Mouse (Mus musculus) kidney, postnatal 36 days (tissue): ENCODE results near the gene Sox30.
"Not testable (repeated sequence)": the region's sequence is repeated elsewhere in the genome, so short reads cannot be mapped to it uniquely, and the experiment has no call there.

Source experiments
- DNase-seq, 2 experiments: peaks; one replicate each; pipeline ENCODE4 v3.0.0; 2021 to 2022; ENCODE audit warnings: mixed read lengths in 2 of 2

Sox30 gene

DNA sequence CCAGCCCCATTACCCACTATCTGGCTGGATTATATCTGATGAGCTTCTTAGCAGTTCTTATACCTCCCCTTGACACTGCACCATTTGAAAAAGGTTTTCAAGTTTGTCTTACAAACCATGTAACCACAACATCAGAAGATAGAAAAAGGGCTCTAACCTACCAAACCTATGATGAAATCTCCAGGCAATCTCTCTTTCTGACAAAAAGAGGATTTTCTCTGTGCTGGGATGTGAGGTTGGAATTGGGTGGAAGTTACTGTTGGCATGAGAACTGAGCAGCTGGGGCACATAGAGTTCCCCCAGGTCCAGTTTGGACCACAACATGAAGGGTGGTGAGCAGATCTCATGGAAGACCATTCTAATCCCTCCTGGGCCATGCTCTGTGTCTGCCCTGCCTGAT is 41.7 kb downstream of the Sox30 start:
- no peak for DNase-seq

GRCm38 (mm10) chr11:46022983-46023382 is 42.9 kb downstream of the Sox30 start:
- no peak for DNase-seq

GRCm38 (mm10) chr11:46025962-46026392 is 45.9 kb downstream of the Sox30 start:
- DNase-seq: no peak

GRCm38 (mm10) chr11:46027952-46028814 is 48.1 kb downstream of the Sox30 start:
- no peak for DNase-seq

DNA sequence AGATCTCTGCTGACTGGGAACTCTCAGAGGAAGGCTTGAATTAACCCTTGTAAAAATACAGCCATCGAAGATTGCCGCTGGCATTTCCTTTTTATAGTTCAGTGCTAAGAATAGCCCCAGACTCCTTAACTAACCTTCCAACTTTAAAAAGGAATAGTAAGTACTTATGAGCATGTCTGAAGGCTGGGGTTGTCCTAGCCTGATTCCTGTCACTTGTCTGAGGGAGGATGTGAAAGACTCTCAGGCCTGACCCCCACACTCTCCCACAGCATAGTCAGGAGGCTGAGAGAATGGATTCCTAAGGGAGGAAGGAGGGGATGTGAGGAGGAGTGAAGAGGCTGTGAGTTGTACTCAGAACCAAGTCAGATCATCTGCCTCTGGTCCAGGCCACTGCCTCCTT is 49.4 kb downstream of the Sox30 start:
- no peak for DNase-seq

- DNase-seq: no peak
Observed at GRCm38 (mm10) chr11:46030026-46030425, 49.9 kb downstream of the Sox30 start.

GRCm38 (mm10) chr11:46031470-46031869 is 51.4 kb downstream of the Sox30 start:
- DNase-seq: no peak

DNA sequence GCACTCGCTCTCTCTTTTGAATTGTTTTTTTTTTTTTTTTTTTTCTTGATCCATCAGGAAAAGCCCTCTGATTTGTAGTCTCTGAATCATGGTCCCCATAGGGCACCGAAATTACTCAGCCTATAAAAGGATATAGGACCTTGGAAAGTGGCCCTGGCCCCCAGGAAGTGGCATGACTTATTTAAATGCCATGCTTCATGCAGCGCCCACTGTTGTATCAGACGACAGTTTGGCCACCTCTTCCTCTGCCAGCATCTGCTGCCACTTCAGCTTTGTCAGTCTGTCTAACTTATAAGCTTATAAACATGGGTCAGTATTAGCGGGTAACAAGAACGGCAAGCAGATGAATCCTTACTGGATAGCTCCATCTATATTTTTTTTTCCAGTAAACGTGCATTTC is 52.8 kb downstream of the Sox30 start:
- DNase-seq: no peak

- no peak for DNase-seq
Observed at GRCm38 (mm10) chr11:46036374-46036773, 56.3 kb downstream of the Sox30 start.

DNA sequence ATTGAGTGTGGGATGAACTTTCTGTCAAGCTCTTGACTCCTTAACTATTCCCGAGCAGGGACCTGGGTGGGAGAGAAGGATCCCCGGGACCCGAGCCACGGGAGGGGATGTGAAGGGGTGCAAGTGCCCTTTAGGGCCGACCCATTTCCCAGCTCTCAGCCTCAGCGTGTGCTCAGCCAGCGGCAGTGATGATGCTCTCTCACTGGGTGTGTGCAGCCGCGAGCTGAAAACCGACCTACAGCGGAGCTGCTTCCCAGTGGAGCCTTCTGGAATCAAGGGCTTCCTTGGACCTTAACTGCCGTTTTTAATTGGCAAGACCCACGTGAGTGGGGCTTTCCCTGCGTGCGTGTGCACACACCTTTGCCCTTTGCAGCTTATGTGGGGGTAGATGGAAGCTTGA is 58.8 kb downstream of the Sox30 start:
- no peak for DNase-seq

DNA sequence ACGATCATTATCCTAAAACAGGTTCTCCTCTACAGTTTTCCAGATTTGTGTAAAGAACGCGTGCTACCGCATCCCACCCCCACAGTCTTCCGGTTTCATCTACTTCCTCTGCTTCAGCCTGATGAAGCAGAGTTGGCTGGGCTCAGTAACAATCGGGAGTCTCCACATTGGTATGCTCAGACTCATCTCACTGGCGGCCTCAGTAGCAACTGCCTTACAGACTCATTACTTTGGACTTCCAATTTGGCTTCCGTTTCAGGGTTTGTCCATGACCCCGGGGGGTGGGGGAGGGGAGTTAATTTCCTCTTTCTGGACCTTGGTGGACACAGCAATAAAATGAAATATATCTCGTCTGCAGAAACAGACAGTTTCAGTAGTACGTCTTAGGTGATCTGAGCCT is 59.2 kb downstream of the Sox30 start:
- DNase-seq: peak; percentile 44 to 78

DNA sequence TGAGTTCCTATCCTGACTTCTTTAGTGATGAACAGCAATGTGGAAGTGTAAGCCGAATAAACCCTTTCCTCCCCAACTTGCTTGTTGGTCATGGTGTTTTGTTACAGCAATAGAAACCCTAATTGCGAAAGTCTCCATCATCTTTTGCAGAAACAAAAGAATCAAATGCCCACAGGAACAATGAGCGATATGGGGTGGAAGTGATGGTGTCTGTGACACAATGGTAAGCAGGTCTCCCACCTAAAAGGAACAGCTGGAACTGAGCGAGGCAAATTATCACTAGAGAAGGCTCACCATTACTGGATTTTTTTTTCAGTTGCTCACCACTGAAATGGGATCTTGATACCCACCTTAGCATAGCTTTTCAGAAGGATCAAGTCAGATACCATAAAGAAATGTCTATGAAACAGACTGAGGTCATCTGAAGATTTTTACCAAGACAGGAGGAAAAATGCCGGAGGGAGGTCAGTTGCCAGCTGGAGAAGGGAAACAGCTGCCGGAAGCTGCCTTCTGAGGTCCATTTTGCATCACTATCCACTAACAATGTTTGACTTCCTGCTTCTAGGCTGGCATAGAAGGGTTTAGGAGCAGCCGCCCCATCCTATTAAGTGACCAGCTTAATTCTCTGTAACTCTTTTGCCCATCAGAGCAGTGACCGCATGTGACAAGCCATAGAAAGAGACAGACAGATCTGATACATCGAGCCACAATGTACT is 60.9 kb downstream of the Sox30 start:
- DNase-seq: peak in 1 of 2 experiments; percentile 24

- no peak for DNase-seq
Observed at GRCm38 (mm10) chr11:46041607-46042267, 61.6 kb downstream of the Sox30 start.

- DNase-seq: no peak
Observed at GRCm38 (mm10) chr11:46044781-46045180, 64.7 kb downstream of the Sox30 start.

- no peak for DNase-seq
Observed at GRCm38 (mm10) chr11:46047264-46047663, 67.2 kb downstream of the Sox30 start.

DNA sequence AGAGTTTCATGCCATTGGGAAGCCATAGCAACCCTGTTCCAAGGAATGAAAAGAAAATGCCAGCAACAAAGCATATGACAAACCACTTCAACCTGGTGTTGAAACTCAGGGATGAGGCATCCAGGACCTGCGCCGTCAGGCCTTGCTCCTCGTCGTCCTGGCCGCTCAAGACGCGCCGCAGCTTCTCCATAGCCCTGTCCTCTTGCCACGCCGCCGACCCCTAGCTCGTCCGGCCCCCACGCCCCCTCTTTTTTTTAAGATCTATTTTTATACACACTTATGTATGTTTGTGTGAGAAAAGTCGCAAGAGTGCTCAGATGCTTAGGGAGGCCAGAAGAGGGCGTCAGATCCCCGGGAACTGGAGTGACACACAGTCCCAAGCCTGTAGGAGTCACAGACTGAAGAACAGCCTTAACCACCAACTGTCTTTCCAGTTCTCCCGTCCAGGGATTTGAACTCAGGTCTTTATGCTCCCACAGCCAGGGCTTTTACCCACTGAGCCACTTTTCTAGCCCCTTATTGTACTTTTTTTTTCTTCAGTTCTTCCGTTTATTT is 72.1 kb downstream of the Sox30 start, which contains the start of gene Gm12166:
Gene Gm12166, minus strand, starts transcription at position 217 of the 555 bp plus-strand sequence.
- peak in 1 of 2 experiments; percentile 81 for DNase-seq

DNA sequence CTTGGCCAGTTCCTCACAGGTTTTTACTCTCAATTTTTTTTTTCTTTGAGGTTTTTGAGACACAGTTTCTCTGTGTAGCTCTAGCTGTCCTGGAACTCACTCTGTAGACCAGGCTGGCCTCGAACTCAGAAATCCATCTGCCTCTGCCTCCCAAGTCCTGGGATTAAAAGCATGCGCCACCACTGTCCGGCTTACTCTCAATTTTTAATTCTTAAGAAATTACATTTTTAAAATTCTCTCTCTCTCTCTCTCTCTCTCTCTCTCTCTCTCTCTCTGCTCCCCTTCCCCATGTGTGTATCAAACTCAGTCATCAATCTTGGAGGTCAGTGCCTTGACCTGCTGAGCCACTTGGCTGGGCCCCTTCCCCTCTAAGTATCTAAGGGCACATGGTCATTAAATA is 73.3 kb downstream of the Sox30 start:
- not testable (repeated sequence) for DNase-seq

GRCm38 (mm10) chr11:46054311-46054710 is 74.2 kb downstream of the Sox30 start:
- no peak for DNase-seq

GRCm38 (mm10) chr11:46054911-46055895 is 75.1 kb downstream of the Sox30 start:
- no peak for DNase-seq

DNA sequence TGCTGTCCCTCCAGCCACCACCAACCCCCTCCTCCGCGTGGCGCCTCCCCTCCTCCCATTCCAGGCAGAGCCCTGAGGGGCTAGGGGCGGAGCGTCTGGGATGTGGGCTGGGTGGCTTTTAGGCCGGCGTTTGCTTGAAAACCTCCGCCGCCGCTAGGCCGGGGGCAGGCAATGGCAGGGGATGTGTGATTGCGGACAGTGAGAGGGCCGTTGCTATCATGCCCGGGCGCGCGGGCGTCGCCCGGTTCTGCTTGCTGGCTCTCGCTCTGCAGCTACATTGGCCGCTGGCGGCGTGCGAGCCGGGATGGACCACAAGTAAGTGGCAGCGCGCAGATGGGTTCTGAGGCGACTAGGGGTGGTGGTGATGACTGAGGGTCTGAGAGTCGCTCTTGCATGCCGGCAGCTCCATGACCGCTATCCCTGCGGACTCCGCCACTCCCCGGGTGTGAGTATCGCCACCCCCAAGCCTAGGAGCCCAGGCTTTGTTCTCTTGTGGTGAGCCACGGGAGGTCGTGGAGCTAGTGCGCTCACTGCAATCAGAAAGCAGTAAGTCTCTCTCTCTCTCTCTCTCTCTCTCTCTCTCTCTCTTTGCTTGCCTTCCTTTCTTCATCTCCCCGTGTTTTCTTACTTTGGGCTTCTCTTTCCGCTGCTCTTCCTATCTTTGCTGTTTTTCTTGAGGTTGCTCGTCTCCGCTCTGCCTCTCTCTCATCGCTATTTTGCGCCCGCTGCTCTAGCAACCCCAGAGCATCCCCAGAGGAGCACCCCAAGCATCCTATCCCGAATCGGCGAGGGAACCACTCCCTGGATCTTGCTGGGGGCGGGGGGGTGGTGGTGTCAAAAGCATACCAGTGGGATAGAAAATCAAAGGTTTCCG is 76.0 kb downstream of the Sox30 start, which contains the start of gene Adam19:
Gene Adam19, plus strand, starts transcription at position 97 of the 874 bp plus-strand sequence.
- DNase-seq: peak in 1 of 2 experiments; percentile 73
